Mouse (Mus musculus): ENCODE results near the gene Capn8.

DNA sequence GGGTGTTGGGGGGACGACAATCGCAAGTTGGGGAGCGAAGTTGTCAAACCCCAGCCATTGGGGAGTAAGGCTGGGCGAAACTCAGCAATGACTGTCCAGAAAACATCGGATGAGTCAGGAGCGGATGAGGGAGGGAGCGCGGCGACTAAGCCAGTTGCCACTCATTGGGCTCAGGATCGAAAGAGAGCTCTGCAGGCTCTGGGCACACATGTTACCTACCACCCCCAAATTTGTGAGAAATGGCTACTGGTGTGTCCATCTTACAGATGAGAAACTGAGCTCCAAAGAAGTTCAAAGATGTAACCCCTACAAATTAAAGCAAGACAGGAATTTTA lies 47.2 kb upstream of the Capn8 start:
- no peak for TF ChIP-seq CTCF (IDR thresholded peaks at IDR 0.05; ENCODE audit: low read depth)
- no peak for TF ChIP-seq EP300 (IDR thresholded peaks at IDR 0.05; ENCODE audit: low read depth)

Measured in liver, postnatal 0 days (tissue).